Mouse (Mus musculus) limb, embryonic 10.5 days (tissue): ENCODE results near the gene Syt7. TPM values are rescaled to one million over a fixed set of nuclear protein-coding genes. Genes with fewer than 3 reads are reported as not detected.

Experiments used
- DNase-seq: peaks from one replicate; pipeline ENCODE4 v3.0.0-alpha.2; 2017; ENCODE audit warnings: low spot score
- H3K27ac ChIP-seq: fragments of 300-500 bp; sonication (generic); 2 replicates; pipeline ENCODE4 v1.5.1; 2016; ENCODE audit warnings: mild to moderate bottlenecking
- H3K27me3 ChIP-seq: fragments of 300-500 bp; sonication (generic); 2 replicates; pipeline ENCODE4 v1.6.1; 2016; ENCODE audit warnings: low read depth, mild to moderate bottlenecking; ENCODE audit not compliant: poor library complexity, severe bottlenecking
- H3K36me3 ChIP-seq: fragments of 300-500 bp; sonication (generic); 2 replicates; pipeline ENCODE4 v1.6.1; 2016; ENCODE audit warnings: mild to moderate bottlenecking, moderate library complexity
- H3K4me1 ChIP-seq: fragments of 300-500 bp; sonication (generic); 2 replicates; pipeline ENCODE4 v1.6.1; 2016
- H3K4me3 ChIP-seq: fragments of 300-500 bp; sonication (generic); 2 replicates; pipeline ENCODE4 v1.5.1; 2016; ENCODE audit warnings: mild to moderate bottlenecking, moderate library complexity
- H3K9me3 ChIP-seq: fragments of 300-500 bp; sonication (generic); replicated peaks from 2 replicates; pipeline ENCODE4 v1.6.1; 2016; ENCODE audit warnings: mild to moderate bottlenecking
- WGBS: fragments of 180-500 bp; shearing (Covaris S2); methylation state at CpG from one replicate; pipeline ENCODE4 v1.1.7; 2016; 5-methylcytosine and 5-hydroxymethylcytosine counted together
- polyA plus RNA-seq: library from polyadenylated mRNA; unstranded; fragments of >200 nt; fragmentation: Nextera tagmentation; extraction: Ambion mirVana; gene quantifications from 2 replicates; pipeline ENCODE4 v1.2.1, GENCODE M21; 2016

Syt7 gene
- polyA plus RNA-seq, 1 experiment from 2014 or later: 0.33 TPM

GRCm38 (mm10) chr19:10391995-10392394, 3.1 kb downstream of the Syt7 start:
- peaks cover 25% of the 10 kb centered on the region for H3K4me1 ChIP-seq
- DNase-seq: peak; percentile 51

DNA sequence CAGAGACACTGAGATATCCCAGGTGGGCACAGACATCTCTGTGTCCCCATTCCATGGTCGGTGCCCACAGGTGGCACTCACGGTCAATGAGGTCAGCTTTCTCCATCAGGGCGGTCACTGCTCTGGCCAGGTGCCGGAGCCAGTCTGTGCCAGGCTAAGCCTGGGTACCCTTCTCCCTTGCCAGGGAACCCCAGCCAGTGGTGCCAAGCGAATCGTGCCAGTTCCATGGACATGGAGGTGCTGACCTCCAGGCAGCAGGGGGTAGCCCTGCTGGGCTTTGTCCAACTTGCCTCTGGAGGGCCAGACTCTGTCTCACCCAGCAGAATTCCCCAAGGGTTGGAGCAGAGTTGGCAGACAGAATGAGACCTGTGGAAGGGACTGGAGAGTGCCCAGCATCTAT, 4.6 kb downstream of the Syt7 start:
- no peaks in the 10 kb centered on the region for H3K9me3 ChIP-seq
- DNase-seq: no peak
- 95% methylated on average over 6 of the region's 6 CpGs for WGBS
- no peak overlapping the region for H3K27ac ChIP-seq
- peaks cover 25% of the 10 kb centered on the region for H3K4me1 ChIP-seq
- no peak overlapping the region for H3K4me3 ChIP-seq
- H3K36me3 ChIP-seq: no peaks in the 10 kb centered on the region
- H3K27me3 ChIP-seq: peaks cover 49% of the 10 kb centered on the region

More at GRCm38 (mm10) chr19:10391995-10392394, 3.1 kb downstream of the Syt7 start:
- 18% methylated on average over 3 of the region's 3 CpGs for WGBS
- H3K4me3 ChIP-seq: no peak overlapping the region
- no peaks in the 10 kb centered on the region for H3K36me3 ChIP-seq
- no peaks in the 10 kb centered on the region for H3K9me3 ChIP-seq
- peaks cover 62% of the 10 kb centered on the region for H3K27me3 ChIP-seq
- H3K27ac ChIP-seq: no peak overlapping the region

DNA sequence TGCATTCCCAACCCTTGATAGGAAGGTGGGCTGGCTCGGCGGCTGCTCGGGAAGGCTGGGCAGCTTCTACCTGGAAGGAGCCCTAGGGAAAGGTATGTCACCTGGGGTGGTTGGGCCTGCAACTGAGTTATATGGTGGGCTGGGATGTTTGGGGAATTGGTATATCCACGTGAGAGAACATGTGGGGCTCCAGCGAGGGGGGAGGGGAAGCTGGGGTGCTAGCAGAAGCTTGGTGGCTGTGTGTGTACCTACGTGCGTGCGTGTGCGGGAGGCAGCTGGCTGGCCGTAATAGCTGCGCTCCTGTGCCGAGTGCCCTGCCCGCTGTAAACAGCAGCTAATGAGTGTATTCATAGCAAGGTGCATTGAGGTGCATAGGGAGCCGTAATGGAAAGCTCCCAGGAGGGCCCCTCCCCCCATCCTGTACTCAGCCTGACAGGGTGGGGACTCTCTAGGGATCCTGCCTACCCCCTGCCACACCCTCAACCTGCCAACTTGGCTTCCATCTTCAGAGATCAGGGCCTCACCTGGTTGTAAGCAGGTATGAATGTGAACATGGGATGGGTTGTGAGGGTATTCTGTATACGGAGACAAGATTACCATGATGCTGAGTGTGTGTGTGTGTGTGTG, 5.1 kb downstream of the Syt7 start:
- no peaks in the 10 kb centered on the region for H3K9me3 ChIP-seq
- no peaks in the 10 kb centered on the region for H3K36me3 ChIP-seq
- peaks cover 21% of the 10 kb centered on the region for H3K4me1 ChIP-seq
- WGBS: 77% methylated on average over 15 of the region's 15 CpGs
- H3K27me3 ChIP-seq: peaks cover 44% of the 10 kb centered on the region
- H3K27ac ChIP-seq: no peak overlapping the region
- DNase-seq: no peak
- H3K4me3 ChIP-seq: no peak overlapping the region

GRCm38 (mm10) chr19:10395174-10395573, 6.3 kb downstream of the Syt7 start:
- no peak overlapping the region for H3K27ac ChIP-seq
- H3K4me1 ChIP-seq: peaks cover 10% of the 10 kb centered on the region
- no peak overlapping the region for H3K4me3 ChIP-seq
- no peaks in the 10 kb centered on the region for H3K9me3 ChIP-seq
- peaks cover 33% of the 10 kb centered on the region for H3K27me3 ChIP-seq
- peak; percentile 41 for DNase-seq
- 17% methylated on average over 8 of the region's 8 CpGs for WGBS
- no peaks in the 10 kb centered on the region for H3K36me3 ChIP-seq

DNA sequence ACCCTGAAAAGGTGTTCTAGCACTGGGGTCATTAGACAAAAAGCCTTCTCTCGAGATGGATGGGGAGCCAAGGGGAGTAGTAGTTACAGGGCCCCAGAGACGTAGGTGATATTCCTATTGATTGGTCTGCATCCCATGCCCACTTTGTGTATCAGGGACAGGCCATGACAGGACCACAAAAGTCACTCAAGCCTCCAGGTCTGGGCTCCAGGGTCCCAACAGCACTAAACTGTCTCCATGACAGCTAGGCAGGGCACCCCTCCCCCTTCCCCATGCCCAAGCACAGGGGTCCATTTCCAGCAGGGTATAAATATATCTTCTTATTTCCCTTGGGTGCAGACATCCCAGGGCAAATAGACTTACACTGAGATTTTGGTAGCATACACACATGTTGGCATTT, 8.1 kb downstream of the Syt7 start:
- WGBS: 76% methylated on average over 2 of the region's 2 CpGs
- no peak overlapping the region for H3K4me3 ChIP-seq
- peaks cover 18% of the 10 kb centered on the region for H3K4me1 ChIP-seq
- H3K9me3 ChIP-seq: no peaks in the 10 kb centered on the region
- no peak for DNase-seq
- H3K36me3 ChIP-seq: no peaks in the 10 kb centered on the region
- no peak overlapping the region for H3K27ac ChIP-seq
- peaks cover 15% of the 10 kb centered on the region for H3K27me3 ChIP-seq

GRCm38 (mm10) chr19:10397479-10398153, 8.7 kb downstream of the Syt7 start:
- no peak overlapping the region for H3K4me3 ChIP-seq
- no peaks in the 10 kb centered on the region for H3K9me3 ChIP-seq
- WGBS: 43% methylated on average over 8 of the region's 8 CpGs
- peaks cover 17% of the 10 kb centered on the region for H3K4me1 ChIP-seq
- no peak overlapping the region for H3K27ac ChIP-seq
- DNase-seq: no peak
- H3K27me3 ChIP-seq: peaks cover 12% of the 10 kb centered on the region; the same call in 1 of the 2 replicates
- no peaks in the 10 kb centered on the region for H3K36me3 ChIP-seq

DNA sequence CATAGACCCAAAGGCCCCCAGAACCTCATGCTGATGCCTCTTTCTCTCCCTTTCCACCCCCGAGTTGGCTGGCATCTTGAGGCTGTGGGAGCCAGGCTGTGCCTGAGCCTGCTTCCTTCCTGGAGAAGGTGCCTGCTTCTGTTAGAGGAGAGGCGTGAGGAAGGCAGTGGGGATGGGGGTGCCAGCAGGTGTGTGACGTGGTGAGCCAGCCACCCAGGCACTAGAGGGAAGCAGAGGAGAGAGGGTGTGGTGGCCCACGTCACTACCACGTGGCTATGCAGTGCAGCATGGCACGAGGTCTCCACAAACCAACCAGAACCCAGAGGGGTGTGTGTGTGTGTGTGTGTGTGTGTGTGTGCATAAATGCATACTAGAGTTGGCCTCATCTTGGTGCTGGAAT, 9.4 kb downstream of the Syt7 start:
- no peak overlapping the region for H3K4me3 ChIP-seq
- no peak for DNase-seq
- H3K4me1 ChIP-seq: peaks cover 20% of the 10 kb centered on the region
- H3K36me3 ChIP-seq: no peaks in the 10 kb centered on the region
- H3K27ac ChIP-seq: no peak overlapping the region
- H3K9me3 ChIP-seq: no peaks in the 10 kb centered on the region
- 64% methylated on average over 6 of the region's 6 CpGs for WGBS
- H3K27me3 ChIP-seq: peaks cover 10% of the 10 kb centered on the region; the same call in 1 of the 2 replicates

DNA sequence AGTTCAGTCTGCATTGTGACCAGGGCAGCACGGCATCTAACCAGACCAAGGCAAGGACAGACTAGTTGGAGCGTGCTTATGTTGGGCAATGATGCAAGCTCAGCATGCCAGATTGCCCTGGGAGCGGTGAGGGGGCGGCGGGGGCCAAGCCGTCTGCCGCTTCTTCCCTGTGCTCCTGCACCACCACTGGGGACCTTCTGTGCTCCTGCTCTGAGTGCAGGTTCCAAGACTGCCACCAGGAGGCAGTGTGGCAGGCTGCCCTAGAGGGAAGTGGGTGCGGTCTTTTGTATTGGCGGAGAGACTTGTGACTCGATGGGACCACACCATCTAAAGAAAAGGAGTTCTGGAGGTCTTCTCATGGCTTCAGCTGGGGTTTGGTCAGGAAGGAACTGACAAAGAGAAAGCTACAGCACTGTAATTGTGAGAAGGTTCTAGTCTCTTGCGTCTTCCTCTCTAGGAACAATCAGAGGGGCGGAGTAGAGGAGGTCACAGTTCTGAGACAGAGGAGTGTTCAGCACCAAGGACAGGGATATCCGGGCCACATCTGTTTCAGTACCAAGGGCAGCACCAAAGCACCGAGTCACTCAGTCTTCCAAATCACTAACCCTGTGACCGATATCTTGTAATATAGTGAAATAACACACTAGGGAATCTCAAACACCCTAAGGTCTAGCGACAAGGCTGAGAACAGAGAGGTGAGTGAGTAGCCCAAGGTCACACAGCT, 14.0 kb downstream of the Syt7 start:
- Histone ChIP-seq H3K27ac (no peak overlapping the region), H3K9me3 (no peaks in the 10 kb centered on the region), H3K27me3 (no peaks in the 10 kb centered on the region), H3K4me3 (no peak overlapping the region), H3K4me1 (peaks cover 18% of the 10 kb centered on the region), H3K36me3 (no peaks in the 10 kb centered on the region)
- WGBS: 21% methylated on average over 16 of the region's 16 CpGs
- peak; percentile 90 for DNase-seq

DNA sequence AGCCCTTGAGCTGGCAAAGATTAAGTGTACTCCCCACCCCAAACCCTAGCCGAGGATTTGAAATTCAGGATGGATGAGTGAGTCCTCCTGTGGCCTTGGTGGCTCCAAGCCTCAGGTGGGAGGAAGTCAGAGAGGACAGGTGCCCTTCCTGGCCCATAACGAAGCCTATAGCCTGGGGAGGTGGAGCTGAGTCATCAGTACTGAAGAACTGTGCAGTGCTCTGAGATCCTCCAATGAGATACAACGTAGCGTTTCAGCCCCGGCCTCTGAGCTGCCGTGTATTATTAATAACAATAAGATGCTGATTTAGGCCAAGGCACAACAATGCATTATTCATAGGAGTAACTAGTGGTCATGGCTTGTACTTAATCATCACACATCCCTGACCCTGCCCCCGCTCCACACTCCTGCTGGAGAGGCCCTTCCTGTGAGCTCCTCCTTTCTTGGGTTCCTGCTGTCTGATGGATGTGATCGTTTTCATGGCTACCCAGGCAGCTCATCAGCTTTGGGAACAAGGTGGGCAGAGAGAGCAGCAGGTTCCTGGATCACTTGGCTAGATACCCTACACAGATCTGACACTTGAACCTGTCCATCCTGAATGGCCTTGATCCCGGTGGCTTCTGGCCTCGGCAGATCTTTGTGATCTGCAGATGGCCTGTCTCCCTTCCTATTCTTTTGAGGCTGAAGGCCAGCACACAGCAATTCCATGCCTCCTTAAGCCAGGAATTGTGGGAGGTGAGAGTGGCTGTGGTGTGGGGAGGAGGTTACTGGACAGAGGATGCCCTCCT, 14.9 kb downstream of the Syt7 start:
- Histone ChIP-seq H3K36me3 (no peaks in the 10 kb centered on the region), H3K4me3 (no peak overlapping the region), H3K9me3 (no peaks in the 10 kb centered on the region), H3K27me3 (no peaks in the 10 kb centered on the region), H3K4me1 (peaks cover 18% of the 10 kb centered on the region), H3K27ac (no peak overlapping the region)
- DNase-seq: no peak
- 78% methylated on average over 10 of the region's 10 CpGs for WGBS

DNA sequence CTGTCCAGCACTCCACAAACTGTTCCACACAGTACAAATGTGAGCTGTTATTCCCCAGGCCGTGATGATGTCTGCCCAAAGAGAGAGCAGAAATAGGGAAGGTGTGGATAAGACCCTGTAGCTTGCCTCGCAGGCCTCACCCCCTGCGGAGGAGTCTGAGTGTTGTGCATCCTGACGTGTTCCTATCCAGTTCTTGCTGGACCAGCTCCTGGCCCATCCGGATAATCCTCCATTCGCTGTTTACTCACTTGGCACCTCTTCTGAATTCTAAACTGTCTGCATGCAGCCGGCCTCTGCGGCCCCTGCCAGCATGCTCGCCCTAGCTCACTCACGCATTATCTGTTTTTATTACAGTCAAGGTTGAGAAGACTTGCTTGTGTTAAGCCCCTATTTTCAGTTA, 15.5 kb downstream of the Syt7 start:
- 77% methylated on average over 10 of the region's 10 CpGs for WGBS
- no peak for DNase-seq

DNA sequence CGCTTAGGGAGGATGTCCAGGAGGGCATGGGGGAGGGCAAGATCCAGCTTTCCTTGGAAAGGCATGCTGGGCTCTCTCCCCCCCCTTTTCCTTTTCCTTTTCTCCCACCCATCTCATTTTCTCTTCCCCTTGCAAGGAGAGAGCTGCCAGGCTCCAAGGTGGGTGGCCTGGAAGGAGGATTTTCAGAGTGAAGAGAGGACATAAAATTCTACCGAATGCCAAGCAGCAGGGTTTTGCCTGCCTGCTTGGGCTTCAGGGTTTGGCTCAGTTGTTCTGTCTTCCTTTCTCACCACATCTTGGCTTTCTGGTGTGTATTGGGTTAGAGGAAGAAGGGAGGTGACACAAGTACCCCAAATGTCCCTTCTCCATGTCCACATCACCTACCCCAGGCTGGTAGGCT, 16.0 kb downstream of the Syt7 start:
- H3K9me3 ChIP-seq: no peaks in the 10 kb centered on the region
- 61% methylated on average over 2 of the region's 2 CpGs for WGBS

More for the DNA sequence above, 15.5 kb downstream of the Syt7 start:
- Histone ChIP-seq H3K4me1 (peaks cover 18% of the 10 kb centered on the region), H3K27me3 (no peaks in the 10 kb centered on the region), H3K9me3 (no peaks in the 10 kb centered on the region), H3K36me3 (no peaks in the 10 kb centered on the region), H3K27ac (no peak overlapping the region), H3K4me3 (no peak overlapping the region)

GRCm38 (mm10) chr19:10413701-10414242, 24.9 kb downstream of the Syt7 start:
- under 1% methylated on average over 18 of the region's 19 CpGs for WGBS
- peak; percentile 86 for DNase-seq
- H3K4me3 ChIP-seq: peak overlapping the region; percentile 49
- no peaks in the 10 kb centered on the region for H3K36me3 ChIP-seq
- H3K4me1 ChIP-seq: peaks cover 25% of the 10 kb centered on the region
- no peaks in the 10 kb centered on the region for H3K9me3 ChIP-seq
- H3K27ac ChIP-seq: peak overlapping the region; percentile 64
- peaks cover 25% of the 10 kb centered on the region; the same call in 1 of the 2 replicates for H3K27me3 ChIP-seq

More for the DNA sequence above, 16.0 kb downstream of the Syt7 start:
- Histone ChIP-seq H3K27ac (no peak overlapping the region), H3K27me3 (no peaks in the 10 kb centered on the region), H3K36me3 (no peaks in the 10 kb centered on the region), H3K4me3 (no peak overlapping the region), H3K4me1 (peaks cover 18% of the 10 kb centered on the region)
- no peak for DNase-seq
